Mouse (Mus musculus) kidney, embryonic 14.5 days (tissue): Measurements from ENCODE around the gene Rin3. TPM values are rescaled to one million over a fixed set of nuclear protein-coding genes. Genes with fewer than 3 reads are reported as not detected.

Experiments
- ATAC-seq: fragments of 200-750 bp; cut with Nextera tagmentation; 2 replicates; pipeline ENCODE4 v1.8.0; 2017; ENCODE audit warnings: moderate number of reproducible peaks, mild to moderate bottlenecking, moderate TSS enrichment, moderate library complexity; ENCODE audit not compliant: low FRiP score, low TSS enrichment
- H3K27ac ChIP-seq: fragments of 300-500 bp; sonication (generic); 2 replicates; pipeline ENCODE4 v1.5.1; 2014; ENCODE audit warnings: low read depth, mild to moderate bottlenecking, low read length, moderate library complexity, mixed read lengths
- H3K27me3 ChIP-seq: fragments of 300-500 bp; sonication (generic); 2 replicates; pipeline ENCODE4 v1.6.1; 2014; ENCODE audit warnings: mild to moderate bottlenecking, low read length; ENCODE audit not compliant: control insufficient read depth, insufficient read depth
- H3K36me3 ChIP-seq: fragments of 300-500 bp; sonication (generic); 2 replicates; pipeline ENCODE4 v1.6.1; 2014; ENCODE audit warnings: low read length, mixed read lengths; ENCODE audit not compliant: control insufficient read depth, insufficient read depth
- H3K4me1 ChIP-seq: fragments of 300-500 bp; sonication (generic); 2 replicates; pipeline ENCODE4 v1.6.1; 2014; ENCODE audit warnings: low read length, mixed read lengths; ENCODE audit not compliant: control insufficient read depth, insufficient read depth
- H3K4me2 ChIP-seq: fragments of 300-500 bp; sonication (generic); replicated peaks from 2 replicates; pipeline ENCODE4 v1.6.1; 2014; ENCODE audit warnings: low read depth, mild to moderate bottlenecking, low read length
- H3K4me3 ChIP-seq: fragments of 300-500 bp; sonication (generic); 2 replicates; pipeline ENCODE4 v1.5.1; 2014; ENCODE audit warnings: mild to moderate bottlenecking, low read length
- H3K9ac ChIP-seq: fragments of 300-500 bp; sonication (generic); 2 replicates; pipeline ENCODE4 v1.6.1; 2014; ENCODE audit warnings: low read depth, mild to moderate bottlenecking, low read length, moderate library complexity
- H3K9me3 ChIP-seq: fragments of 300-500 bp; sonication (generic); 2 replicates; pipeline ENCODE4 v1.6.1; 2016; ENCODE audit warnings: low read length; ENCODE audit not compliant: control insufficient read depth
- WGBS: fragments of 180-500 bp; shearing (Covaris S2); extraction: QIAGEN DNeasy Blood & Tissue Kit; methylation state at CpG from one replicate; pipeline ENCODE4 v1.1.7; 2014; 5-methylcytosine and 5-hydroxymethylcytosine counted together
- polyA plus RNA-seq: library from polyadenylated mRNA; unstranded; fragments of >200 nt; fragmentation: Nextera tagmentation; extraction: Ambion mirVana; gene quantifications from 2 replicates; pipeline ENCODE4 v1.2.1, GENCODE M21; 2014

Rin3 gene
- polyA plus RNA-seq, 1 experiment from 2014 or later = 9.2 TPM

GRCm38 (mm10) chr12:102430228-102430627, 147.4 kb downstream of the Rin3 start:
- H3K36me3 ChIP-seq = peaks cover 3% of the 10 kb centered on the region; the same call in 1 of the 2 replicates
- H3K27ac ChIP-seq = no peak overlapping the region
- no peak overlapping the region for H3K4me3 ChIP-seq
- ATAC-seq = no peak
- H3K4me2 ChIP-seq = no peak overlapping the region
- no peaks in the 10 kb centered on the region for H3K27me3 ChIP-seq
- H3K4me1 ChIP-seq = no peaks in the 10 kb centered on the region
- H3K9me3 ChIP-seq = no peaks in the 10 kb centered on the region
- no peak overlapping the region for H3K9ac ChIP-seq
- WGBS = 72% methylated on average over 4 of the region's 4 CpGs

GRCm38 (mm10) chr12:102432238-102432637, 149.4 kb downstream of the Rin3 start:
- Histone ChIP-seq H3K27ac (no peak overlapping the region), H3K9me3 (no peaks in the 10 kb centered on the region), H3K9ac (no peak overlapping the region), H3K4me1 (no peaks in the 10 kb centered on the region), H3K4me3 (no peak overlapping the region), H3K36me3 (no peaks in the 10 kb centered on the region), H3K27me3 (no peaks in the 10 kb centered on the region), H3K4me2 (no peak overlapping the region)
- WGBS = 85% methylated on average over 12 of the region's 12 CpGs
- ATAC-seq = no peak

- Histone ChIP-seq H3K27ac (no peak overlapping the region), H3K4me3 (no peak overlapping the region), H3K4me2 (no peak overlapping the region), H3K9ac (no peak overlapping the region), H3K9me3 (no peaks in the 10 kb centered on the region), H3K4me1 (peaks cover 5% of the 10 kb centered on the region; the same call in 1 of the 2 replicates), H3K27me3 (no peaks in the 10 kb centered on the region), H3K36me3 (no peaks in the 10 kb centered on the region)
- 94% methylated on average over 4 of the region's 4 CpGs for WGBS
- no peak for ATAC-seq
Measured at GRCm38 (mm10) chr12:102434107-102434506, 151.3 kb downstream of the Rin3 start.

- WGBS = 59% methylated on average over 10 of the region's 10 CpGs
- H3K36me3 ChIP-seq = no peaks in the 10 kb centered on the region
- H3K9me3 ChIP-seq = no peaks in the 10 kb centered on the region
- no peak for ATAC-seq
- no peak overlapping the region for H3K9ac ChIP-seq
- no peak overlapping the region for H3K4me3 ChIP-seq
- H3K27me3 ChIP-seq = no peaks in the 10 kb centered on the region
- no peak overlapping the region for H3K27ac ChIP-seq
- H3K4me2 ChIP-seq = no peak overlapping the region
- H3K4me1 ChIP-seq = peaks cover 11% of the 10 kb centered on the region
Measured at GRCm38 (mm10) chr12:102436939-102437526, 154.2 kb downstream of the Rin3 start.

GRCm38 (mm10) chr12:102437952-102438351, 155.1 kb downstream of the Rin3 start:
- Histone ChIP-seq H3K4me3 (no peak overlapping the region; the same call in 1 of the 2 replicates), H3K9ac (no peak overlapping the region), H3K27me3 (no peaks in the 10 kb centered on the region), H3K4me1 (peaks cover 11% of the 10 kb centered on the region), H3K9me3 (no peaks in the 10 kb centered on the region), H3K36me3 (no peaks in the 10 kb centered on the region), H3K27ac (no peak overlapping the region), H3K4me2 (no peak overlapping the region)
- 73% methylated on average over 5 of the region's 5 CpGs for WGBS
- ATAC-seq = no peak

- peak overlapping the region; percentile 68 for H3K9ac ChIP-seq
- WGBS = 4% methylated on average over 20 of the region's 20 CpGs
- no peaks in the 10 kb centered on the region for H3K27me3 ChIP-seq
- H3K4me3 ChIP-seq = peak overlapping the region; percentile 76
- no peaks in the 10 kb centered on the region for H3K9me3 ChIP-seq
- H3K4me1 ChIP-seq = peaks cover 11% of the 10 kb centered on the region
- no peaks in the 10 kb centered on the region for H3K36me3 ChIP-seq
- no peak overlapping the region for H3K27ac ChIP-seq
- peak overlapping the region; percentile 79 for H3K4me2 ChIP-seq
- peak; percentile 26 for ATAC-seq
Measured at GRCm38 (mm10) chr12:102438983-102439631, 156.3 kb downstream of the Rin3 start.

GRCm38 (mm10) chr12:102439632-102440023, 156.8 kb downstream of the Rin3 start, which contains the start of gene Lgmn:
Gene Lgmn (minus strand): TSS chr12:102439813.
- Histone ChIP-seq H3K9me3 (no peaks in the 10 kb centered on the region), H3K4me2 (peak within 1 kb of the TSS; percentile 79), H3K36me3 (no peaks in the 10 kb centered on the region), H3K4me3 (peak within 1 kb of the TSS; percentile 76), H3K9ac (peak within 1 kb of the TSS; percentile 68), H3K4me1 (peaks cover 11% of the 10 kb centered on the region), H3K27ac (no peak within 1 kb of the TSS), H3K27me3 (no peaks in the 10 kb centered on the region)
- under 1% methylated on average over 28 of the region's 28 CpGs for WGBS
- ATAC-seq = peak; percentile 99

Other genes starting within 250 kb of the Rin3 start
- not detected in 2 replicates for gene Slc24a4, start 154.3 kb upstream of the Rin3 start, polyA plus RNA-seq
- 79.0 and 95.4 TPM in 2 replicates for gene Lgmn, start 156.8 kb downstream of the Rin3 start, polyA plus RNA-seq
- gene Golga5, start 186.1 kb downstream of the Rin3 start, polyA plus RNA-seq = 23.3 and 39.3 TPM in 2 replicates